Mouse (Mus musculus) heart, embryonic 16.5 days (tissue): ENCODE measurements at regions not wholly inside any gene's neighbourhood (a gene's known extent, or its start where the extent isn't known, plus 50 kb on each side); places are given as distances from the start of the nearest gene placed in this dataset.

ENCODE experiments used
- ATAC-seq: fragments of 200-750 bp; cut with Nextera tagmentation; replicated peaks from 2 replicates; pipeline ENCODE4 v1.8.0; 2017; ENCODE audit warnings: moderate number of reproducible peaks; ENCODE audit not compliant: insufficient read depth, low FRiP score; ENCODE audit errors: extremely low read depth
- H3K27ac ChIP-seq: fragments of 300-500 bp; sonication (generic); 2 replicates; pipeline ENCODE4 v1.5.1; 2014; ENCODE audit warnings: mild to moderate bottlenecking, low read length, control low read depth, moderate library complexity
- H3K27me3 ChIP-seq: fragments of 300-500 bp; sonication (generic); 2 replicates; pipeline ENCODE4 v1.6.1; 2014; ENCODE audit warnings: low read length, mixed read lengths; ENCODE audit not compliant: control insufficient read depth, insufficient read depth
- H3K36me3 ChIP-seq: fragments of 300-500 bp; sonication (generic); 2 replicates; pipeline ENCODE4 v1.6.1; 2014; ENCODE audit not compliant: control insufficient read depth, insufficient read depth
- H3K4me1 ChIP-seq: fragments of 300-500 bp; sonication (generic); 2 replicates; pipeline ENCODE4 v1.6.1; 2014; ENCODE audit warnings: low read length, mixed read lengths; ENCODE audit not compliant: control insufficient read depth, insufficient read depth
- H3K4me2 ChIP-seq: fragments of 300-500 bp; sonication (generic); 2 replicates; pipeline ENCODE4 v1.6.1; 2014; ENCODE audit warnings: low read depth, mild to moderate bottlenecking, control low read depth, low read length
- H3K4me3 ChIP-seq: fragments of 300-500 bp; sonication (generic); 2 replicates; pipeline ENCODE4 v1.5.1; 2014; ENCODE audit warnings: mild to moderate bottlenecking, control low read depth, low read length
- H3K9ac ChIP-seq: fragments of 300-500 bp; sonication (generic); 2 replicates; pipeline ENCODE4 v1.6.1; 2014; ENCODE audit warnings: low read length, control low read depth
- H3K9me3 ChIP-seq: fragments of 300-500 bp; sonication (generic); replicated peaks from 2 replicates; pipeline ENCODE4 v1.6.1; 2016; ENCODE audit warnings: low read length; ENCODE audit not compliant: control insufficient read depth
- WGBS: fragments of 180-500 bp; shearing (Covaris S2); extraction: QIAGEN DNeasy Blood & Tissue Kit; methylation state at CpG from one replicate; pipeline ENCODE4 v1.1.7; 2014; 5-methylcytosine and 5-hydroxymethylcytosine counted together

- 66% methylated on average over 3 of the region's 3 CpGs for WGBS
- Histone ChIP-seq H3K27ac (no peak overlapping the region), H3K27me3 (no peaks in the 10 kb centered on the region), H3K4me2 (no peak overlapping the region), H3K4me1 (no peaks in the 10 kb centered on the region), H3K4me3 (no peak overlapping the region), H3K9me3 (no peaks in the 10 kb centered on the region), H3K36me3 (no peaks in the 10 kb centered on the region), H3K9ac (no peak overlapping the region)
- ATAC-seq, result no peak
Observed at GRCm38 (mm10) chr7:117097618-117098017, 283.2 kb upstream of the Xylt1 start.

GRCm38 (mm10) chr7:117099041-117099440 is 281.7 kb upstream of the Xylt1 start:
- whole genome bisulfite sequencing, result 74% methylated on average over 6 of the region's 6 CpGs
- H3K9me3 ChIP-seq, result no peaks in the 10 kb centered on the region

GRCm38 (mm10) chr7:117103035-117103434 is 277.7 kb upstream of the Xylt1 start:
- Histone ChIP-seq H3K4me3 (no peak overlapping the region), H3K27me3 (no peaks in the 10 kb centered on the region), H3K4me2 (no peak overlapping the region), H3K36me3 (no peaks in the 10 kb centered on the region), H3K9ac (no peak overlapping the region), H3K9me3 (no peaks in the 10 kb centered on the region), H3K4me1 (no peaks in the 10 kb centered on the region), H3K27ac (no peak overlapping the region)
- 36% methylated on average over 5 of the region's 5 CpGs for WGBS
- no peak for ATAC-seq

More at GRCm38 (mm10) chr7:117099041-117099440, 281.7 kb upstream of the Xylt1 start:
- Histone ChIP-seq H3K27me3 (no peaks in the 10 kb centered on the region), H3K9ac (no peak overlapping the region), H3K27ac (no peak overlapping the region), H3K4me3 (no peak overlapping the region), H3K4me2 (no peak overlapping the region), H3K36me3 (no peaks in the 10 kb centered on the region), H3K4me1 (no peaks in the 10 kb centered on the region)
- no peak for ATAC-seq

DNA sequence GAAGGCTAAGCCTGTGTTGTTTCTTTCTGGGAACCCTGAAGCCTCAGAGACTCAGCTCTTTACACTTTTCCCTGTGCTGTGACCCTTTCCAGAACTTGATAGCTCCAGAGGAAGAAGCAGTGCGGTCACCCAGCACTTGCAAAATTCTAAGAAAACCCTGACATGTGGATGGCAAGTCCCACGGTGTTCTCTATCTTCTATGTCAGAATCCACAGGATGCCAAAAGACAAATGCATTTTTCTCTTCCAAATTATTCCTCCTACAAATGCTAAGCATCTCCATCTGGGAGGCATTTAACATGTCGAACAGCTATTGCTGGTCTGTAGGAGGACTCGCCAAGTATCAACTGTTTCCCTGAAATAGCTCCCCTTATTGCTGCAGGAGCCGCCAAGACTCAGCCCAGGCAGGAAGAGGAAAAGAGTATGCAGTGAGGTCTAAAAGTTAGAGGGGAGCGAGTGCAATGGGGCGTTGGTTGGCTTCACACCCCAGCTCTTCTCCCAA is 274.0 kb upstream of the Xylt1 start:
- Histone ChIP-seq H3K4me3 (no peak overlapping the region), H3K36me3 (no peaks in the 10 kb centered on the region), H3K27me3 (no peaks in the 10 kb centered on the region), H3K9me3 (no peaks in the 10 kb centered on the region), H3K27ac (no peak overlapping the region), H3K4me2 (no peak overlapping the region), H3K9ac (no peak overlapping the region), H3K4me1 (no peaks in the 10 kb centered on the region)
- 72% methylated on average over 7 of the region's 7 CpGs for WGBS
- ATAC-seq, result no peak

DNA sequence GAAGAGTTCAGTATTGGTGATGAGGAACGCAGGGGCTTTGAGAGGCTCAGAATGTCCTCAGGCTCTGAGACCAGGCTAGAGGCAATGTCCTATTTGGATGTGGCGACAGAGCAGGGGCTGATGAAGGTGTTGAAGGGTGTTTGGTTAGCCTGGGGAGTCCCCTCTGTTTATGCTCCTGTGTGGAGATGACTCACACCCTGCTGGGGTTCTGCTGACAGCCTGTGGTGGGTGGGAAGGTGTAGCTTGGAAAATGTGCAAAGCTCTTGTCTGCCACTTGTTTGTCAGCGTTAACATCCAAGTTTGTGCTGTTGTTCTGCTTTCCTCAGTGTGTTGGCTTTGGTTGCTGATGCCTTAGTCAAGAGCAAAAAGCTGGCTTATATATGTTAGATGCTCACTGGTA is 272.4 kb upstream of the Xylt1 start:
- WGBS, result 60% methylated on average over 3 of the region's 3 CpGs
- no peaks in the 10 kb centered on the region for H3K36me3 ChIP-seq
- H3K27me3 ChIP-seq, result no peaks in the 10 kb centered on the region
- no peak overlapping the region for H3K9ac ChIP-seq
- no peak overlapping the region for H3K4me2 ChIP-seq
- no peaks in the 10 kb centered on the region for H3K9me3 ChIP-seq
- H3K27ac ChIP-seq, result no peak overlapping the region
- no peak for ATAC-seq
- no peak overlapping the region for H3K4me3 ChIP-seq
- no peaks in the 10 kb centered on the region for H3K4me1 ChIP-seq

- no peaks in the 10 kb centered on the region for H3K27me3 ChIP-seq
- H3K4me3 ChIP-seq, result no peak overlapping the region
- H3K4me2 ChIP-seq, result no peak overlapping the region
- H3K9me3 ChIP-seq, result no peaks in the 10 kb centered on the region
- no peaks in the 10 kb centered on the region for H3K4me1 ChIP-seq
- H3K27ac ChIP-seq, result no peak overlapping the region
- ATAC-seq, result no peak
- H3K36me3 ChIP-seq, result no peaks in the 10 kb centered on the region
- WGBS, result 43% methylated on average over 3 of the region's 3 CpGs
- no peak overlapping the region for H3K9ac ChIP-seq
Observed at GRCm38 (mm10) chr7:117127728-117128127, 253.1 kb upstream of the Xylt1 start.

DNA sequence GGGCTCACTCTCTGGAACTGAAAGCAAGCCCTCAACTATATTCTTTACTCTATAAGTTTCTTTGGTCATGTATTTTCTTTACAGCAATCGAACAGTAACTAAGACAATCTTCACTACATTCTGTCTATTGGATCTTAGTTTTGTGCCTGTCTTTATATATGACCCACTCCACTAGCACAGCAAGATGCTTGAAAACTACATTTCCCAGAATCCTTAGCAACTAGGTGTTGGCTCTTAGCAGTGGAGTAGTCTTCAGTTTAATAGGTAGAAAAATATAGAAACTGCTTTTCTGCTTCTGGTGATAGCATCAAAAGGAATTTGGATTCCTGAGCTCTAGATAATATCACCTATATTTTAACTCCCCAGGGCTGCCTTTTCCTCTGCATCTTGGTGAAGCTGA is 245.9 kb upstream of the Xylt1 start:
- Histone ChIP-seq H3K4me3 (no peak overlapping the region), H3K4me2 (no peak overlapping the region), H3K27ac (no peak overlapping the region), H3K27me3 (no peaks in the 10 kb centered on the region), H3K4me1 (peaks cover 8% of the 10 kb centered on the region), H3K36me3 (no peaks in the 10 kb centered on the region), H3K9me3 (0 out of 2 replicates have a peak, but pooled peaks cover 3% of the 10 kb centered on the region), H3K9ac (no peak overlapping the region)
- 79% methylated on average over 1 of the region's 1 CpGs for WGBS
- ATAC-seq, result no peak

DNA sequence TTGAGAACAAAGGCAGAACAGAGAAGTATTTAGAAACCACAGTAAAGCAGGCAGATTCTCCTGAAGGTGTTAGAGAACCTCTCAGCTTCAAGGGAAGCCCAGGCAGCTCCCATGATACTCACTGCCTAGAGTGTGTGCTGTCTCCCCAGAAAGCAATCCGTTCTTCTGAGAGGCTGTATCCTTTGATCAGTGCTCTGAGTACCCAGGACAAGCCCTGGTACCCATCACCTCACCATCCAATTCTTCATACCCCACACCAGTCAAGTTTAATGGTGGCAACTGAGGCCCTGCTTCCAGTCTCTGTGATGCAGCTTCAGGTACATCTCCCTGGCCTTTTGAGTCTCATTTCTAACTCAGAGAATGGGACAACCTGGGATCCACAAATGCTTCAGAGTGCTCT is 242.1 kb upstream of the Xylt1 start:
- H3K4me1 ChIP-seq, result peaks cover 8% of the 10 kb centered on the region
- no peak for ATAC-seq
- H3K4me2 ChIP-seq, result no peak overlapping the region
- H3K4me3 ChIP-seq, result no peak overlapping the region
- no peaks in the 10 kb centered on the region for H3K27me3 ChIP-seq
- H3K27ac ChIP-seq, result no peak overlapping the region
- H3K9me3 ChIP-seq, result 0 out of 2 replicates have a peak, but pooled peaks cover 3% of the 10 kb centered on the region
- WGBS, result 50% methylated on average over 1 of the region's 1 CpGs
- H3K9ac ChIP-seq, result no peak overlapping the region
- H3K36me3 ChIP-seq, result no peaks in the 10 kb centered on the region

DNA sequence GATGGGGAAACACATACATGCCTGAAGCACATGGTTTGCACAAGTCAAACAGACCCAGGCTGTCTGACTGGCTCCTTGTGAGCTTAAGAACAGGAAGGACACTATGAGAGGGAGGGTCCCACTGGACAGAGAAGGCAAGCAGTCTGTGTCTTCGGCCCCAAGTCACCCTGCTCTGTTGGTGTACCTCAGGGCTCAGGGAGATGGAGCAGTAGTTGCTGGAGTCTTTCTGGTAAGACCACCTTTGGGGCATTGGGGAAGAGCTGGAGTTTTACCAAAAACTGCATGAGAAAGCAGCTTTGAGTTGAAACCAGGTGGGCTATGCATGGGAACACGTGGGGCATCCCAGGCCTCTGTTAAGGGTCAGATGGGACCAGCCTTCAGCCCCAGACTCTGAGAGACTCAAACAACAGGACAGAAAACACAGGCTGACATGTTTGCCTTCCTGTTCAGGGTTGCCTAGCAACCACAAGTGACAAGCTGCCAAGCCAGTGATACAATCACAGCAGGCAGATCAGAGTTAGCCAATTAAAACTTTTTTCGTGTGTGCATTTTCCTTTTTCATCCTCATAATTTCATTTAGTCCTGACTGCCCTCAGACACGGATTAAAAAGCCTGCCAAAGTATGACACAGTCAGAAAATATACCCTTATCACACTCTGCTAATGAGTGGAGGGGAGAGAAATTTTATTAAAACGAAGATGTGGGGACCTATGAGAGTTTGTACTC is 241.4 kb upstream of the Xylt1 start:
- no peak overlapping the region for H3K9ac ChIP-seq
- 16% methylated on average over 5 of the region's 5 CpGs for WGBS
- no peak overlapping the region for H3K4me3 ChIP-seq
- H3K27me3 ChIP-seq, result no peaks in the 10 kb centered on the region
- H3K4me1 ChIP-seq, result peaks cover 8% of the 10 kb centered on the region
- peak; percentile 70; the same call in 1 of the 2 replicates for ATAC-seq
- H3K4me2 ChIP-seq, result no peak overlapping the region
- H3K36me3 ChIP-seq, result no peaks in the 10 kb centered on the region
- no peaks in the 10 kb centered on the region for H3K9me3 ChIP-seq
- H3K27ac ChIP-seq, result no peak overlapping the region
